Mouse (Mus musculus): ENCODE measurements at regions not wholly inside any gene's neighbourhood (a gene's known extent, or its start where the extent isn't known, plus 50 kb on each side); places are given as distances from the start of the nearest gene placed in this dataset.

DNA sequence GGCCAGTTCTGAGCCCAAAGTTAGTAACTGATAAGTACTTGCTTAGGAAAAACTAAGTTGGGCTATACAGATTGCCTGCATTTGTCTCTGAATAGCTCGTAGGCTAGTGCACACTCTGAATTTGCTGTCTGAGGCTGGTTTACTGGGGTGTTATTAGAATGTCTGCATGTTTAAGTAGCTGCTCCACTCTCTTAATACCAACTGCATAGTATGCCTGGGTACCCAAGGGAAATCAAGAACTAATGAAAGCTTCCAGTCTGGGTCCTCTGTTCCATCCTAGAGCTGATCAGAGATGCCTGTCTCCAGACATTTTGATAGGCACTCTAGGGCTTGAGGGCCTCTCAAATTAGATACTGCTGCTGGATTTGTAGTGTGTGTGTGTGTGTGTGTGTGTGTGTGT lies 537.6 kb downstream of the Bcl11a start:
- TF ChIP-seq CTCF (IDR thresholded peaks at IDR 0.05; ENCODE audit: low read depth, low read length) (no peak), POLR2A (IDR thresholded peaks at IDR 0.05; ENCODE audit: extremely low read depth, insufficient read depth, low read length) (no peak)
